Comparison of ENCODE assay signal across 10 mouse cellular contexts in the genomic region with DNA sequence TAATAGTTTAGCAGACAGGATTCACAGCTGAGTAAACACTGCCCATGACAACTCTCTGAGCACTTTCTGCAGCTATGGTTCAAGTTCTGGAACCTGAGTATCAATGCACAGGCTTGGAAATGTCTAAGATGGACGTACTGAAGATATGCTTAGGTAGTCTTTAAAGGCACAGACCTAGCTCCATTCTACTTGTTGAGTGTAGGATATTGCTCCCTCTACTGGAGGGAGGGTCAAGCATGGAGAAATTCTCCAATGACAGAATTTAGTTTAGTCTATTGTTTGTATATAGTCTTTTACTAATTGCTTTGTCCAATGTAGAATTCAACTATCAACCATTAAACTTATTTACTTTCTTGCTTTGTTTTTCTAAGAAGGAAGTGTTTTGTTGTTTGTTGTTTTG.
A peak's percentile ranks its signal among the peaks of the same experiment; 100 is the strongest.
DNase-seq lines count a peak whose midpoint lies in the region; ATAC-seq and TF ChIP-seq lines count a peak whose summit lies in the region.
"Had no signal": no experiment of that assay in that cellular context is flagged by ENCODE, and none has a peak within 500 bp of the region (broad histone marks: within the 10 kb centered on the region; RNA-seq: fewer than 3 reads in every experiment).

No protein-coding gene starts in this region.

- DNase-seq in forebrain, postnatal 0 days, result no peak
- peak; percentile 31 for DNase-seq in midbrain, embryonic 14.5 days
- peak; percentile 73 for DNase-seq in naive thymus-derived CD4-positive, alpha-beta T cell, adult 2 months (ENCODE audit: low read depth)
- no peak for DNase-seq in left cerebral cortex, adult 9 months (ENCODE audit: low spot score in 2 of 2)

- TF ChIP-seq CTCF in forebrain, postnatal 0 days (IDR thresholded peaks at IDR 0.05; ENCODE audit: low read depth), result peak; percentile 40

- no peaks in the 10 kb centered on the region for H3K27me3 ChIP-seq in forebrain, postnatal 0 days (ENCODE audit: insufficient read depth, low read length)
- H3K27me3 ChIP-seq in forebrain, embryonic 16.5 days (replicated peaks; ENCODE audit: control insufficient read depth, insufficient read depth, low read length), result no peaks in the 10 kb centered on the region
- no peaks in the 10 kb centered on the region for H3K27me3 ChIP-seq in midbrain, embryonic 14.5 days (ENCODE audit: control insufficient read depth, insufficient read depth, low read length)
- H3K27me3 ChIP-seq in midbrain, embryonic 13.5 days, result no peaks in the 10 kb centered on the region
- no peaks in the 10 kb centered on the region for H3K27me3 ChIP-seq in forebrain, embryonic 13.5 days
- H3K27me3 ChIP-seq: limb, embryonic 12.5 days; neural tube, embryonic 12.5 days had no signal

- no peak overlapping the region for H3K4me2 ChIP-seq in forebrain, postnatal 0 days (ENCODE audit: low read depth)
- no peak overlapping the region for H3K4me2 ChIP-seq in forebrain, embryonic 16.5 days (ENCODE audit: low read length)
- H3K4me2 ChIP-seq in midbrain, embryonic 14.5 days (ENCODE audit: low read length), result no peak overlapping the region
- H3K4me2 ChIP-seq in midbrain, embryonic 13.5 days (replicated peaks), result no peak overlapping the region
- H3K4me2 ChIP-seq in forebrain, embryonic 13.5 days, result no peak overlapping the region
- H3K4me2 ChIP-seq: limb, embryonic 12.5 days; neural tube, embryonic 12.5 days had no signal

- WGBS in forebrain, postnatal 0 days, result 46% methylated on average over 1 of the region's 1 CpGs
- WGBS in forebrain, embryonic 16.5 days, result 39% methylated on average over 1 of the region's 1 CpGs
- WGBS in midbrain, embryonic 14.5 days, result 32% methylated on average over 1 of the region's 1 CpGs
- 30% methylated on average over 1 of the region's 1 CpGs for WGBS in midbrain, embryonic 13.5 days
- 42% methylated on average over 1 of the region's 1 CpGs for WGBS in forebrain, embryonic 13.5 days

- H3K27ac ChIP-seq in forebrain, postnatal 0 days (ENCODE audit: low read depth, low read length), result no peak overlapping the region
- no peak overlapping the region for H3K27ac ChIP-seq in forebrain, embryonic 16.5 days (ENCODE audit: low read length)
- no peak overlapping the region for H3K27ac ChIP-seq in midbrain, embryonic 14.5 days (replicated peaks; ENCODE audit: low read depth, low read length)
- H3K27ac ChIP-seq in midbrain, embryonic 13.5 days, result no peak overlapping the region
- H3K27ac ChIP-seq in forebrain, embryonic 13.5 days, result no peak overlapping the region
- H3K27ac ChIP-seq: limb, embryonic 12.5 days; neural tube, embryonic 12.5 days had no signal

- no peak overlapping the region for H3K9ac ChIP-seq in forebrain, postnatal 0 days
- no peak overlapping the region for H3K9ac ChIP-seq in forebrain, embryonic 16.5 days (replicated peaks; ENCODE audit: low read depth, low read length)
- no peak overlapping the region for H3K9ac ChIP-seq in midbrain, embryonic 14.5 days (replicated peaks; ENCODE audit: low read length)
- no peak overlapping the region for H3K9ac ChIP-seq in midbrain, embryonic 13.5 days (replicated peaks)
- no peak overlapping the region for H3K9ac ChIP-seq in forebrain, embryonic 13.5 days
- H3K9ac ChIP-seq: limb, embryonic 12.5 days; neural tube, embryonic 12.5 days had no signal

- no peaks in the 10 kb centered on the region for H3K9me3 ChIP-seq in forebrain, postnatal 0 days (ENCODE audit: low read length)
- H3K9me3 ChIP-seq in forebrain, embryonic 16.5 days (ENCODE audit: control insufficient read depth, low read length), result no peaks in the 10 kb centered on the region
- no peaks in the 10 kb centered on the region for H3K9me3 ChIP-seq in midbrain, embryonic 14.5 days (ENCODE audit: control insufficient read depth, low read length)
- H3K9me3 ChIP-seq in midbrain, embryonic 13.5 days, result no peaks in the 10 kb centered on the region
- H3K9me3 ChIP-seq in forebrain, embryonic 13.5 days (replicated peaks), result no peaks in the 10 kb centered on the region
- H3K9me3 ChIP-seq: limb, embryonic 12.5 days; neural tube, embryonic 12.5 days had no signal

- 0 out of 2 replicates have a peak, but pooled peaks cover 3% of the 10 kb centered on the region for H3K36me3 ChIP-seq in forebrain, postnatal 0 days (ENCODE audit: insufficient read depth)
- H3K36me3 ChIP-seq in forebrain, embryonic 16.5 days (ENCODE audit: control insufficient read depth, insufficient read depth), result no peaks in the 10 kb centered on the region
- peaks cover 14% of the 10 kb centered on the region; the same call in 1 of the 2 replicates for H3K36me3 ChIP-seq in midbrain, embryonic 14.5 days (ENCODE audit: control insufficient read depth, insufficient read depth, low read length)
- peaks cover 12% of the 10 kb centered on the region; the same call in 1 of the 2 replicates for H3K36me3 ChIP-seq in midbrain, embryonic 13.5 days
- peaks cover 3% of the 10 kb centered on the region; the same call in 1 of the 2 replicates for H3K36me3 ChIP-seq in forebrain, embryonic 13.5 days (ENCODE audit: poor library complexity, severe bottlenecking)

- H3K4me1 ChIP-seq in forebrain, postnatal 0 days (ENCODE audit: insufficient read depth), result no peaks in the 10 kb centered on the region
- H3K4me1 ChIP-seq in forebrain, embryonic 16.5 days (replicated peaks; ENCODE audit: control insufficient read depth, insufficient read depth, low read length), result no peaks in the 10 kb centered on the region
- no peaks in the 10 kb centered on the region for H3K4me1 ChIP-seq in midbrain, embryonic 14.5 days (ENCODE audit: control insufficient read depth, insufficient read depth, low read length)
- no peaks in the 10 kb centered on the region; the same call in 1 of the 2 replicates for H3K4me1 ChIP-seq in midbrain, embryonic 13.5 days (replicated peaks)
- no peaks in the 10 kb centered on the region for H3K4me1 ChIP-seq in forebrain, embryonic 13.5 days
- H3K4me1 ChIP-seq: limb, embryonic 12.5 days; neural tube, embryonic 12.5 days had no signal

- H3K4me3 ChIP-seq in forebrain, postnatal 0 days (ENCODE audit: low read depth, low read length), result no peak overlapping the region
- no peak overlapping the region for H3K4me3 ChIP-seq in forebrain, embryonic 16.5 days (replicated peaks; ENCODE audit: low read length)
- no peak overlapping the region for H3K4me3 ChIP-seq in midbrain, embryonic 14.5 days (replicated peaks; ENCODE audit: low read depth, low read length)
- H3K4me3 ChIP-seq in midbrain, embryonic 13.5 days (replicated peaks), result no peak overlapping the region
- H3K4me3 ChIP-seq in forebrain, embryonic 13.5 days, result no peak overlapping the region
- H3K4me3 ChIP-seq: limb, embryonic 12.5 days; neural tube, embryonic 12.5 days had no signal

- ATAC-seq in forebrain, postnatal 0 days, result no peak
- no peak for ATAC-seq in forebrain, embryonic 16.5 days
- ATAC-seq in midbrain, embryonic 14.5 days (ENCODE audit: low FRiP score, low TSS enrichment), result no peak
- no peak for ATAC-seq in midbrain, embryonic 13.5 days
- ATAC-seq in common myeloid progenitor, adult 5-6 weeks (replicated peaks; ENCODE audit: low read depth, poor library complexity, severe bottlenecking), result peak; percentile 55; the same call in 1 of the 2 replicates
- ATAC-seq in forebrain, embryonic 13.5 days, result no peak

Comparison
In these comparisons a context has a peak if more than half of its experiments do, and no peak if none do; other contexts are left out.
1. DNase-seq: peak in midbrain, embryonic 14.5 days (single experiment) and naive thymus-derived CD4-positive, alpha-beta T cell, adult 2 months (single experiment); none in forebrain, postnatal 0 days (single experiment) and left cerebral cortex, adult 9 months (0 of 2).